Mouse (Mus musculus): Measurements from ENCODE around the gene Idh3b.

- no peak for TF ChIP-seq POLR2A (IDR thresholded peaks at IDR 0.05; ENCODE audit: insufficient read depth, low read length)
- no peak for TF ChIP-seq CTCF (IDR thresholded peaks at IDR 0.05; ENCODE audit: low read depth, low read length)
Observed at GRCm38 (mm10) chr2:130294936-130295277, 10.6 kb upstream of the Idh3b start, which contains the start of gene Ebf4.

Data from ES-Bruce4 (cell line).